Mouse (Mus musculus) neural tube, embryonic 13.5 days (tissue): Measurements from ENCODE around the gene Icam5. TPM values are rescaled to one million over a fixed set of nuclear protein-coding genes. Genes with fewer than 3 reads are reported as not detected.

Experiments
- ATAC-seq: fragments of 200-750 bp; cut with Nextera tagmentation; 2 replicates; pipeline ENCODE4 v1.8.0; 2017; ENCODE audit warnings: low read depth, mild to moderate bottlenecking, moderate TSS enrichment, moderate library complexity
- H3K27ac ChIP-seq: fragments of 300-500 bp; sonication (generic); replicated peaks from 2 replicates; pipeline ENCODE4 v1.5.1; 2015; ENCODE audit warnings: moderate library complexity, mild to moderate bottlenecking, inconsistent platforms
- H3K27me3 ChIP-seq: fragments of 300-500 bp; sonication (generic); 2 replicates; pipeline ENCODE4 v1.6.1; 2015; ENCODE audit warnings: mild to moderate bottlenecking, inconsistent platforms
- H3K36me3 ChIP-seq: fragments of 300-500 bp; sonication (generic); 2 replicates; pipeline ENCODE4 v1.6.1; 2015; ENCODE audit warnings: mild to moderate bottlenecking, inconsistent platforms
- H3K4me1 ChIP-seq: fragments of 300-500 bp; sonication (generic); replicated peaks from 2 replicates; pipeline ENCODE4 v1.6.1; 2015; ENCODE audit warnings: inconsistent platforms
- H3K4me2 ChIP-seq: fragments of 300-500 bp; sonication (generic); 2 replicates; pipeline ENCODE4 v1.6.1; 2015; ENCODE audit warnings: inconsistent platforms, mild to moderate bottlenecking, moderate library complexity
- H3K4me3 ChIP-seq: fragments of 300-500 bp; sonication (generic); 2 replicates; pipeline ENCODE4 v1.5.1; 2015; ENCODE audit warnings: mild to moderate bottlenecking, inconsistent platforms
- H3K9ac ChIP-seq: fragments of 300-500 bp; sonication (generic); 2 replicates; pipeline ENCODE4 v1.6.1; 2015; ENCODE audit warnings: moderate library complexity, mild to moderate bottlenecking, inconsistent platforms
- H3K9me3 ChIP-seq: fragments of 300-500 bp; sonication (generic); 2 replicates; pipeline ENCODE4 v1.6.1; 2016; ENCODE audit warnings: inconsistent platforms
- WGBS: fragments of 180-500 bp; shearing (Covaris S2); methylation state at CpG from one replicate; pipeline ENCODE4 v1.1.7; 2015; 5-methylcytosine and 5-hydroxymethylcytosine counted together
- polyA plus RNA-seq: library from polyadenylated mRNA; unstranded; fragments of >200 nt; fragmentation: Nextera tagmentation; extraction: Ambion mirVana; gene quantifications from 2 replicates; pipeline ENCODE4 v1.2.1, GENCODE M21; 2015

The Icam5 gene
- polyA plus RNA-seq, 1 experiment from 2014 or later: 0.68 TPM

DNA sequence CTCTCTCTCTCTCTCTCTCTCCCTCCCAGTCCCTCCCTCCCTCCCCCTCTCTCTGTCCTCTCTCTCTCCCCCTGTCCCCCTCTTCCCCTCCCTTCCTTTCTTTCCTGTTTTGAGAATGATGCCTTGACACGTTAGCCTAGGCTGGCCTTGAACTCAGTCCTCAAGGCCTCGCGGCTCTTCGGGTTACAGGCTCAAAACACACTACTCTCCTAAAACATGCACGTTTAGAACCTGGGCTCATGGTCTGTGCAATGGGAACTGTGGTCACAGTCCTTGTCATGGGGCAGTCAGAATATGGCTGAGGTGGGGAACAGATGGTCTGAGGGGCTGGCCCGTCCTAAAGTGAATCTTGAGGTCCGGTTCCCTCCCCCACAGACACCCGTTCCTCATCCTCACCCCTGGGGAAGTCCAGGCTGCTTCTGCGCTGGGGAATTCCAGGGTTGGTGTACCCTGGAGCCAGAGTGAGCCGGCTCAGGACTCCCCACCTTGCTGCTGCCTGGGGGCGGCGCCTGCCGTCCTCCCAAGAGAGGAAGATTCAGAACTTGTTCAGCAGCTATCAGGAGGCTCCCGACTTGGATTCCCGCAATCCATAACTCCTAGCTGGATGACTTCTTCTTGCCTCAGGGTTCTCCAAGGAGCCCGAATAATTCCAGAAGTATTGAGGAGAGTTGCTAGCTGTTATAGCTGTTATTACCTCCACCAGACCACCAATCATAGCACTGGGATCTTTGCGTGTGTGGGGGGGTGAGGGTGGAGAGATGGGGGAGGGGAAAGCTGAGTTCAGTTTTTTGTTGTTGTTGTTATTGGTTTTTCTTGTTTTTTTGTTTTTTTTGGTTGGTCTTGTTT, 15.3 kb upstream of the Icam5 start:
- Histone ChIP-seq H3K27me3 (peaks cover 79% of the 10 kb centered on the region), H3K9me3 (no peaks in the 10 kb centered on the region), H3K4me2 (peak overlapping the region; percentile 47; the same call in 1 of the 2 replicates), H3K4me1 (peaks cover 10% of the 10 kb centered on the region), H3K36me3 (no peaks in the 10 kb centered on the region), H3K4me3 (peak overlapping the region; percentile 25), H3K27ac (no peak overlapping the region), H3K9ac (no peak overlapping the region)
- no peak for ATAC-seq
- 6% methylated on average over 17 of the region's 17 CpGs for WGBS

DNA sequence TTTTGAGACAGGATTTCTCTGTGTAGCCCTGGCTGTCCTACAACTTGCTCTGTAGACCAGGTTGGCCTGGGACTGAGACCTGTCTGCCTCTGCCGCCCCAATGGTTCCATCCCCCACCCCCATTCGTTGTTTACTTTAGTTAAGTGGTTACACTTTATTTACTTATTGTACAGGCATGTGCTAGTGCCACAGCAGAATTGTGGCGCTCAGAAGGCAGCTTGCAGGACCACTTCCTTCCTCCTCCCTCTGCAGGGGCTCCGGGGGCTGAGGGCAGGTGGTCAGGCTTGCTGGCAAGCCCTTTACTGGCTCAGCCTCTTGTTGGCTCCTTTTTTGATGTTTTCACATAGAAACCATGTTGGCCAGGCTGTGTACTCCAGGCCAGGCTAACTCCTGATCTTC, 14.7 kb upstream of the Icam5 start:
- H3K27me3 ChIP-seq: peaks cover 79% of the 10 kb centered on the region
- no peak for ATAC-seq
- H3K36me3 ChIP-seq: no peaks in the 10 kb centered on the region
- H3K4me2 ChIP-seq: no peak overlapping the region
- no peak overlapping the region for H3K27ac ChIP-seq
- H3K9me3 ChIP-seq: no peaks in the 10 kb centered on the region
- H3K4me1 ChIP-seq: peaks cover 10% of the 10 kb centered on the region
- no peak overlapping the region for H3K9ac ChIP-seq
- H3K4me3 ChIP-seq: no peak overlapping the region; the same call in 1 of the 2 replicates
- 36% methylated on average over 4 of the region's 4 CpGs for WGBS

- no peak for ATAC-seq
- Histone ChIP-seq H3K4me2 (no peak overlapping the region), H3K9me3 (no peaks in the 10 kb centered on the region), H3K27ac (no peak overlapping the region), H3K4me3 (no peak overlapping the region), H3K4me1 (peaks cover 10% of the 10 kb centered on the region), H3K36me3 (no peaks in the 10 kb centered on the region), H3K27me3 (peaks cover 67% of the 10 kb centered on the region), H3K9ac (no peak overlapping the region)
- 64% methylated on average over 2 of the region's 2 CpGs for WGBS
Observed at GRCm38 (mm10) chr9:21018600-21018999, 13.3 kb upstream of the Icam5 start.

DNA sequence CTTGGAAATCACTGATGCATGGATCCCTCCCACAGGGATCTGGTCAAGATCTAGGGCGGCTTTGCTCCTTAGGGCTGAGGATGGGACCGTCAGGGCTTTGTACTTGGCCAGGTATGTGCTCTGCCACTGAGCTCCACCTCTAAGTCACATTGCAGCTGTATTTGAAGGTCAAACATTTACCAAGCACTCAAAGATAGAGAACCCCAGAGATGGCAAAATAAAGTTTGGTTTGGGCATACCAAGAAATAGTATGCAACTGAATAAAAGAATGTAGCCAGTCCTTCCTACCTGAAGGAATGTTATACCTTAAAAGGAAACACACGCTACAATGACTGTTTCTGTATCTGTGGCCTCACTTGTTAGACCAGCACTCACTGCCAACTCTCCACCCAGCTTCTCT, 10.5 kb upstream of the Icam5 start:
- Histone ChIP-seq H3K36me3 (no peaks in the 10 kb centered on the region), H3K4me2 (no peak overlapping the region), H3K9me3 (no peaks in the 10 kb centered on the region), H3K4me1 (no peaks in the 10 kb centered on the region), H3K27me3 (peaks cover 51% of the 10 kb centered on the region), H3K9ac (no peak overlapping the region), H3K27ac (no peak overlapping the region), H3K4me3 (no peak overlapping the region)
- WGBS: 80% methylated on average over 3 of the region's 3 CpGs
- no peak for ATAC-seq

GRCm38 (mm10) chr9:21022288-21022687, 9.6 kb upstream of the Icam5 start:
- H3K4me3 ChIP-seq: no peak overlapping the region
- peaks cover 51% of the 10 kb centered on the region for H3K27me3 ChIP-seq
- ATAC-seq: no peak
- no peak overlapping the region for H3K9ac ChIP-seq
- no peak overlapping the region for H3K4me2 ChIP-seq
- no peak overlapping the region for H3K27ac ChIP-seq
- H3K4me1 ChIP-seq: 0 out of 2 replicates have a peak, but pooled peaks cover 1% of the 10 kb centered on the region
- no peaks in the 10 kb centered on the region for H3K9me3 ChIP-seq
- H3K36me3 ChIP-seq: no peaks in the 10 kb centered on the region
- WGBS: 67% methylated on average over 6 of the region's 6 CpGs

GRCm38 (mm10) chr9:21022726-21023125, 9.1 kb upstream of the Icam5 start:
- peaks cover 51% of the 10 kb centered on the region for H3K27me3 ChIP-seq
- WGBS: 87% methylated on average over 1 of the region's 1 CpGs
- no peak overlapping the region for H3K4me3 ChIP-seq
- no peak overlapping the region for H3K9ac ChIP-seq
- peaks cover 5% of the 10 kb centered on the region for H3K4me1 ChIP-seq
- no peaks in the 10 kb centered on the region for H3K9me3 ChIP-seq
- no peak for ATAC-seq
- H3K27ac ChIP-seq: no peak overlapping the region
- no peaks in the 10 kb centered on the region for H3K36me3 ChIP-seq
- H3K4me2 ChIP-seq: no peak overlapping the region

GRCm38 (mm10) chr9:21025258-21025810, 6.5 kb upstream of the Icam5 start:
- H3K9ac ChIP-seq: no peak overlapping the region
- WGBS: 75% methylated on average over 19 of the region's 19 CpGs
- H3K4me2 ChIP-seq: no peak overlapping the region
- no peaks in the 10 kb centered on the region for H3K9me3 ChIP-seq
- H3K27me3 ChIP-seq: peaks cover 59% of the 10 kb centered on the region
- peaks cover 23% of the 10 kb centered on the region for H3K4me1 ChIP-seq
- no peak for ATAC-seq
- H3K27ac ChIP-seq: no peak overlapping the region
- H3K4me3 ChIP-seq: no peak overlapping the region
- no peaks in the 10 kb centered on the region for H3K36me3 ChIP-seq

DNA sequence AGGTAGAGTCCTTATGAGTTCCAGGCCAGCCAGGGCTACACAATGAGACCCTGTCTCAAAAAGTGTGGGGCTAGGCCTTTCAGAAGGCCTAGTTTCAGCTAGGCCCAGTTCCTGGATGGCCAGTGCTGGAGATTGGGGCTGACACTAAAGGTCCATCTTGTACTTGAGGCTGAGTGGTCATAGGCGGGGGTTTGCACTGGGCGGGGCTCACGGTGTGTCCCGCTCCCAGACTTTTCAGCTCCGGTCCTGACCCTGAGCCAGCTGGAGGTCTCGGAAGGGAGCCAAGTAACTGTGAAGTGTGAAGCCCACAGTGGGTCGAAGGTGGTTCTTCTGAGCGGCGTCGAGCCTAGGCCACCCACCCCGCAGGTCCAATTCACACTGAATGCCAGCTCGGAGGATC, 5.0 kb upstream of the Icam5 start:
- no peak overlapping the region for H3K27ac ChIP-seq
- H3K9me3 ChIP-seq: no peaks in the 10 kb centered on the region
- no peak for ATAC-seq
- peaks cover 71% of the 10 kb centered on the region for H3K27me3 ChIP-seq
- no peaks in the 10 kb centered on the region for H3K36me3 ChIP-seq
- no peak overlapping the region for H3K4me3 ChIP-seq
- H3K4me1 ChIP-seq: peaks cover 35% of the 10 kb centered on the region
- 85% methylated on average over 12 of the region's 12 CpGs for WGBS
- no peak overlapping the region for H3K4me2 ChIP-seq
- no peak overlapping the region for H3K9ac ChIP-seq

- no peak for ATAC-seq
- Histone ChIP-seq H3K27ac (no peak overlapping the region), H3K4me2 (no peak overlapping the region), H3K36me3 (no peaks in the 10 kb centered on the region), H3K4me3 (no peak overlapping the region), H3K27me3 (peaks cover 76% of the 10 kb centered on the region), H3K9ac (no peak overlapping the region), H3K4me1 (peaks cover 44% of the 10 kb centered on the region), H3K9me3 (no peaks in the 10 kb centered on the region)
- WGBS: 36% methylated on average over 8 of the region's 8 CpGs
Observed at GRCm38 (mm10) chr9:21027774-21028290, 4.0 kb upstream of the Icam5 start.

- Histone ChIP-seq H3K4me2 (no peak overlapping the region), H3K9ac (no peak overlapping the region), H3K36me3 (no peaks in the 10 kb centered on the region), H3K4me3 (no peak overlapping the region), H3K27ac (no peak overlapping the region), H3K4me1 (peaks cover 52% of the 10 kb centered on the region), H3K9me3 (no peaks in the 10 kb centered on the region), H3K27me3 (peaks cover 84% of the 10 kb centered on the region)
- 56% methylated on average over 6 of the region's 6 CpGs for WGBS
- no peak for ATAC-seq
Observed at GRCm38 (mm10) chr9:21028560-21029110, 3.2 kb upstream of the Icam5 start.

DNA sequence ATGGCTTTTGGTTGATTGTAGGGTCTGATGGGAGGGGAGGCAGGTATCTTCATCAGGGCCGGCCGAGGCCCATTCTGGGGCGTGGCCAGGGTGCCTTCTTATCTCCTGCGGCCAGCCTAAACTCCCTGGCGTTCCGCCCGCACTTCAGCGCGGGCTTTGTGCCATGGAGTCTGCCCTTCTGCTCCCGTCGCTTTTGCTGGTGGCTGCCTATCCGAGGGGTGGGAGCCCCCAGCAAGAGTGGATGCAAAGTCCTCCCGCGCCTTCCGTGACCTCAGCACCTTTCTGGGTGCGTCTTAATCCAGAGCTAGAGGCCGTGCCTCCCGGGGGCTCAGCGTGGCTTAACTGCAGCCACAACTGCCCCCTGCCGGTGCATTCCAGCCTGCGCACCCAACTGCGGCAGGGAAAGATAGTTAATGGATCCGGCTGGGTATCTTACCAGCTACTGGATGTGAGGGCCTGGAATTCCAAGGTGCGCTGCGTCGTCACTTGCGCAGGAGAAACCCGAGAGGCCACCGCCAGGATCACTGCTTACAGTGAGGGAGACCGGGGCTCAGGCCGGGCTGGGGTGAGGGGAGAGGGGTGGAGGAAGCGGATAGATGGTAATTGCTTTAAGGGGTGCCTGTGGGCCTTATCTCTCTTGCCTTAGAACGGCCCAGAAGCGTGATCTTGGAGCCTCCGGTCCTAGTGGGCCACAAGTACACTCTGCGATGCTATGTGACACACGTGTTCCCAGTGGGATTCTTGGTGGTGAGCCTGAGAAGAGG, 2.4 kb upstream of the Icam5 start, which contains the start of gene Icam4:
Icam4 (plus strand) TSS at position 83 of the 764 bp plus-strand sequence.
- no peaks in the 10 kb centered on the region for H3K36me3 ChIP-seq
- peaks cover 92% of the 10 kb centered on the region for H3K27me3 ChIP-seq
- no peak for ATAC-seq
- peak within 1 kb of the TSS; percentile 75 for H3K4me2 ChIP-seq
- H3K9ac ChIP-seq: 0 out of 2 replicates have a peak within 1 kb of the TSS, but pooled peaks have one; percentile 43
- H3K9me3 ChIP-seq: no peaks in the 10 kb centered on the region
- no peak within 1 kb of the TSS for H3K27ac ChIP-seq
- peaks cover 56% of the 10 kb centered on the region for H3K4me1 ChIP-seq
- H3K4me3 ChIP-seq: peak within 1 kb of the TSS; percentile 26
- 4% methylated on average over 37 of the region's 37 CpGs for WGBS
